Mouse (Mus musculus): Measurements from ENCODE around the gene St3gal4. TPM values are rescaled to one million over a fixed set of nuclear protein-coding genes. Genes with fewer than 3 reads are reported as not detected.

The St3gal4 gene
- polyA plus RNA-seq, 1 experiment from 2014 or later, result 11.8 TPM

DNA sequence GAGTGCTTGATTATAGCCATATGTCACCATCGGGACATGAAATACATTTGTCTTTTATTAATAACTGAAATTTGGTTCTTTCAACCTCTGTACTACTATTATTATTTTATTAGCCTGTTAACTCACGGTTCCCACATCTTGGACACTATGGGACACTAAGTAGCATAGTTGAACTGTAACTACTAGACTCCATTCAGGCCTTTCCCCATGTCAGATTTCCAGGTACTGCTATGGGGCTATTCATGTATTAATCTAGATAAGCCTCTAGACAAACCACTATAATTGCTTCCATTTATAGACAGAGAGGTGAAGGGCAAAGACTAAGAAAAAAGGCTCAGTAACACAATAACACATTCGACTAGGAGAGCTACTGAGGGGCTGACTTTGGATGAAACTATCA, 25.7 kb downstream of the St3gal4 start:
- H3K27me3 ChIP-seq (replicated peaks), result no peaks in the 10 kb centered on the region
- no peak overlapping the region for H3K4me2 ChIP-seq (replicated peaks)
- no peaks in the 10 kb centered on the region for H3K9me3 ChIP-seq
- 96% methylated on average over 3 of the region's 3 CpGs for WGBS
- no peaks in the 10 kb centered on the region for H3K36me3 ChIP-seq
- ATAC-seq (ENCODE audit: low FRiP score, low read depth), result no peak
- H3K27ac ChIP-seq, result no peak overlapping the region
- no peak overlapping the region for H3K4me3 ChIP-seq
- H3K9ac ChIP-seq, result no peak overlapping the region
- H3K4me1 ChIP-seq, result no peaks in the 10 kb centered on the region

DNA sequence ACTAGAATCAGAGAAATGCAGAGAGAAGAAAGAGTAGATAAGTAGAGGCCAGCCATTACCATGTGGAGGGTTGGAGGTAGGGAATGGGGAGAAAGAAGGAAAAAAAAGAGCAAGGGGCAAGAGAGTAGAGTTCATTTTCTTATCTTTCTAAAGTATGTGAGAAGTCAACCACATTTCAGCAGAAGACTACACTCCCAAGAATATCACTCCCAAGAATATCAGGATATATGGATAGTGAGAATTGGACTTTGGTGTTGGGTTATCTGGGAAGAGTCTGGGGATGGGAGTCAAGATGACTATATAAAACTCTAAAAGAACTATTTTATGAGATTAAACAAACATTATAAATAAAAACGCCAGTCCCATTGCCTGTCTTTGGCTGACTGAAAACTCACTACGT, 26.2 kb downstream of the St3gal4 start:
- ATAC-seq (ENCODE audit: low FRiP score, low read depth), result no peak
- Histone ChIP-seq H3K36me3 (no peaks in the 10 kb centered on the region), H3K27me3 (replicated peaks) (no peaks in the 10 kb centered on the region), H3K4me3 (no peak overlapping the region), H3K27ac (no peak overlapping the region), H3K4me2 (replicated peaks) (no peak overlapping the region), H3K4me1 (no peaks in the 10 kb centered on the region), H3K9ac (no peak overlapping the region), H3K9me3 (no peaks in the 10 kb centered on the region)
- WGBS, result 96% methylated on average over 2 of the region's 2 CpGs

DNA sequence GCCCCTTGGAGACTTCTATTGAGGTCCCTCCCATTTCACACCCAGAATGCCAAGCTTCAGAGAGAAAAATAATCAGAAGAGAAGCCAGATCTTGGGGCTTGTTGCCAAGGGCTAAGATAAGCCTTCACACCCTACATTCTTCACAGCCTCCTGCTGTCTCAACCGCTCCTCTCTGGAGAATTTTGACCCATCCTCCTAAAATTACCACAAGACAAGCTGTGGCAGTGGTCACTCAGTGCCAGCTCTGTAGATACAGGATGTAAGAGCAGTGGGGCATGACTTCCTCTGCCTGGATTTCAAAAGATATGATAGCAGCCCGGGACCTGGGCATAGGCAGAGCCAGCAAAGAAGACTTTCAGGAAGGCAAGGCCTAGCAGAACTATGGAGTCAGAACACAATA, 57.6 kb downstream of the St3gal4 start:
- H3K36me3 ChIP-seq, result no peaks in the 10 kb centered on the region
- no peaks in the 10 kb centered on the region for H3K4me1 ChIP-seq
- WGBS, result 83% methylated on average over 2 of the region's 2 CpGs
- no peak for ATAC-seq (ENCODE audit: low FRiP score, low read depth)
- H3K27ac ChIP-seq, result no peak overlapping the region
- H3K27me3 ChIP-seq (replicated peaks), result no peaks in the 10 kb centered on the region
- H3K4me2 ChIP-seq (replicated peaks), result no peak overlapping the region
- no peaks in the 10 kb centered on the region for H3K9me3 ChIP-seq
- no peak overlapping the region for H3K4me3 ChIP-seq
- H3K9ac ChIP-seq, result no peak overlapping the region

DNA sequence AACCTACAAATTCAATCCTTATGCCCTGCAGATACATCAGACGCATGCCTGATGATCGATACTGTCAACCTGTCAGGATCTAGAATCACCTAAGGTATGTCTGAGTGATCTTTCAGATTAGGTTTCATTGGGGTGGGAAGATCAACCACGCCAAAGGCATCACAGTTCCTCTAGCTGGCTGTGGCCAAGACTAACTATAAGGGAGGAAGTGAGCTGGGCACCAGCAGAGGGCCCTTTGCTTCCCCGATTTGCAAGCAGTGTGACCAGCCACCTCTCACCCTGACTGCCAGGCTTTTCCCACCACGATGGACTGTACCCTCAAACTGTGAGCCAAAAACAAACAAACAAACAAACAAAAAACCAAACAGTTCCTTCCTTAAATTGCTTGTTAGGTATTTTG, 59.2 kb downstream of the St3gal4 start:
- no peak overlapping the region for H3K4me2 ChIP-seq (replicated peaks)
- H3K27me3 ChIP-seq (replicated peaks), result no peaks in the 10 kb centered on the region
- WGBS, result 89% methylated on average over 5 of the region's 5 CpGs
- H3K9ac ChIP-seq, result no peak overlapping the region
- H3K36me3 ChIP-seq, result no peaks in the 10 kb centered on the region
- H3K4me1 ChIP-seq, result no peaks in the 10 kb centered on the region
- H3K27ac ChIP-seq, result no peak overlapping the region
- H3K4me3 ChIP-seq, result no peak overlapping the region
- H3K9me3 ChIP-seq, result no peaks in the 10 kb centered on the region
- no peak for ATAC-seq (ENCODE audit: low FRiP score, low read depth)

DNA sequence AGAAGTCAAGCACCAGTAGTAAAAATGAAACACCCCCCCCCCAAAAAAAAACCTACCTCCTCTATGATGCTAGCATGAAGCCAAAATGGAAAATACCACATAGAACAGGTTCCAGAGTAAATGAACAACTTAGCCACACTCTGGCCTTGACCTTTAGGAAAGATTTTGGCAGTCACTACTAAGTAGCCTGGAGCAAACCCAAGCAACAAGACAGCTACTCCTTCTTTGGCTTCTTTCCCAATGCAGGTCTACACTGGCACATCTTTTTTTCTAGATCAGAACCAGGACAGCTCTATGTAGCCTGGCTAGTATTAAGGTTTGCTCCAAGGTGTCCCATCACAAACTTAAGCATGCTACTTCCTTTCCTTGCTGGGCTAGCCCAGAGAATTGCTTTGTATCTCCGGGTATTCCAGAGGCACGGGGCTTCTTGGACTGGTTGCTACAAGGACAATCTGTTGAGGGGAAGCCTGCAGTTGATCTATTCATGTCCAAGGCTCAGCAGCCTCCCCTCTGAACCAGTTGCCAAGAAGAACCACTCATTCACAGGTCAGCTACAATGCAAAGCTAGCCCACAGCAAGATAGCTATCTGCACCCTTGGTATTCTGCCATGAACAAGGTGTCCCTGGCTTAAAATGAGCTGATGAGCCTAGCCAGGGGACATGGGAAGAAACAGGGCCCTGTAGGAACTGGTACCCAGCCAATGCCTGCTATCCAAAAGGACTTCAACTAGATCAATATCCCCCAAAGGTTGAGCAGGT, 60.3 kb downstream of the St3gal4 start:
- no peaks in the 10 kb centered on the region for H3K9me3 ChIP-seq
- ATAC-seq (ENCODE audit: low FRiP score, low read depth), result no peak
- H3K4me3 ChIP-seq, result no peak overlapping the region
- H3K4me1 ChIP-seq, result no peaks in the 10 kb centered on the region
- H3K27ac ChIP-seq, result no peak overlapping the region
- no peaks in the 10 kb centered on the region for H3K27me3 ChIP-seq (replicated peaks)
- WGBS, result 93% methylated on average over 2 of the region's 2 CpGs
- no peak overlapping the region for H3K4me2 ChIP-seq (replicated peaks)
- no peaks in the 10 kb centered on the region for H3K36me3 ChIP-seq
- H3K9ac ChIP-seq, result no peak overlapping the region

DNA sequence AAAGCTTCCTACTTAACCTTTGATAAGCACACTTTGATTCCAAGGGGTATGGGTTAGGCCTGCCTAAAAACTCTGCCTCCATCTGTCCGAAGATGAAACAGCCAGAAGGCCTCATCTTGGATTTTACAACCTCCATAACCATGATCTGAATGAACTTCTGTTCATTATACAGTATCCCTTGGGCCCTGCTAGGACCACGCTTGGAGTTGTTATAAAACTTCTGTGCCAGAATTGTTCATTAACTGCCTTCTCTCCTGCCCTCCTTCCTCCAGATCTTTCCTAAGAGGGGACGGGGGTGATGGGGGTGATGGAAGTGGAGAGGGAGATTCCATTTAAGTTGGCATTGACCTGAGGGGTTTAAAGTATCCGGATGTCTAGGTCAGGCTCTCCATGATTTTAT, 60.9 kb downstream of the St3gal4 start:
- H3K36me3 ChIP-seq, result peaks cover under 1% of the 10 kb centered on the region; the same call in 1 of the 2 replicates
- no peak for ATAC-seq (ENCODE audit: low FRiP score, low read depth)
- no peaks in the 10 kb centered on the region for H3K27me3 ChIP-seq (replicated peaks)
- no peak overlapping the region for H3K9ac ChIP-seq
- WGBS, result 92% methylated on average over 4 of the region's 4 CpGs
- H3K4me3 ChIP-seq, result no peak overlapping the region
- H3K9me3 ChIP-seq, result no peaks in the 10 kb centered on the region
- H3K4me1 ChIP-seq, result no peaks in the 10 kb centered on the region
- no peak overlapping the region for H3K27ac ChIP-seq
- H3K4me2 ChIP-seq (replicated peaks), result no peak overlapping the region

DNA sequence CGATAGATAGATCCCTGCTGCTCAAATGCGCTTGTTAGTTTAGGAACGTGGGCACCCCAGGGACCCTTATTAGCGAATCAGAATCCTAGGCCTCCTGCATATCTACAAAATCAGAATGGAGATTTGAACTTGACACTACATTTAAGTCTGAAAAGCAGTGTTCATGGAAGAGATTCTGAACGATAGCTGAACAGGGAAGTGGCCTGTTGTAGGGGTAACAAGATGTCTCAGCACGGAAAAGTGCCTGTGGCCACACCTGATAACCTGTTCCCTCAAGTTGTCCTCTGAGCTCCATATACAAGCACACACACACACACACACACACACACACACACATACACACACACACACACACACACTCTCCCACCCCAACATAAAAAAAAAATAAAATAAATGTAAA, 61.4 kb downstream of the St3gal4 start:
- H3K4me3 ChIP-seq, result no peak overlapping the region
- peaks cover 7% of the 10 kb centered on the region; the same call in 1 of the 2 replicates for H3K36me3 ChIP-seq
- 89% methylated on average over 6 of the region's 6 CpGs for WGBS
- H3K27ac ChIP-seq, result no peak overlapping the region
- H3K4me1 ChIP-seq, result no peaks in the 10 kb centered on the region
- H3K27me3 ChIP-seq (replicated peaks), result no peaks in the 10 kb centered on the region
- ATAC-seq (ENCODE audit: low FRiP score, low read depth), result no peak
- H3K4me2 ChIP-seq (replicated peaks), result no peak overlapping the region
- H3K9ac ChIP-seq, result no peak overlapping the region
- H3K9me3 ChIP-seq, result no peaks in the 10 kb centered on the region

DNA sequence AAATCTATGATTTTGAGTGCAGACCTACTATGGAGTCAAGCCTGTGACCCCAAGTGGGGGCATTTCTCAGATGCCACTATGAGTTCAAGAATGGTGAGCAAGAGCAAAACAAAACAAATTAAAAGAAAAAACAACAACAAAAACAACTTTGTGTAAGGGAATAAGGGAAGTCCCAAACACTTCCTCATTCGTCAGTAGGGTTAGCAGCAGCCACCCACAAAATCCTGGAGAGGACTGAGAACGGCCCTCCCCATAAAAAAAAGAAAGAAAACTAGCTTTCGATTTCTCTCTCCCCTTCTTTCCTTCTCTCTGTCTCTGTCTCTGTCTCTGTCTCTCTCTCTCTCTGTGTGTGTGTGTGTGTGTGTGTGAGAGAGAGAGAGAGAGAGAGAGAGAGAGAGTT, 62.5 kb downstream of the St3gal4 start:
- H3K9ac ChIP-seq, result no peak overlapping the region
- 91% methylated on average over 3 of the region's 3 CpGs for WGBS
- ATAC-seq (ENCODE audit: low FRiP score, low read depth), result no peak

DNA sequence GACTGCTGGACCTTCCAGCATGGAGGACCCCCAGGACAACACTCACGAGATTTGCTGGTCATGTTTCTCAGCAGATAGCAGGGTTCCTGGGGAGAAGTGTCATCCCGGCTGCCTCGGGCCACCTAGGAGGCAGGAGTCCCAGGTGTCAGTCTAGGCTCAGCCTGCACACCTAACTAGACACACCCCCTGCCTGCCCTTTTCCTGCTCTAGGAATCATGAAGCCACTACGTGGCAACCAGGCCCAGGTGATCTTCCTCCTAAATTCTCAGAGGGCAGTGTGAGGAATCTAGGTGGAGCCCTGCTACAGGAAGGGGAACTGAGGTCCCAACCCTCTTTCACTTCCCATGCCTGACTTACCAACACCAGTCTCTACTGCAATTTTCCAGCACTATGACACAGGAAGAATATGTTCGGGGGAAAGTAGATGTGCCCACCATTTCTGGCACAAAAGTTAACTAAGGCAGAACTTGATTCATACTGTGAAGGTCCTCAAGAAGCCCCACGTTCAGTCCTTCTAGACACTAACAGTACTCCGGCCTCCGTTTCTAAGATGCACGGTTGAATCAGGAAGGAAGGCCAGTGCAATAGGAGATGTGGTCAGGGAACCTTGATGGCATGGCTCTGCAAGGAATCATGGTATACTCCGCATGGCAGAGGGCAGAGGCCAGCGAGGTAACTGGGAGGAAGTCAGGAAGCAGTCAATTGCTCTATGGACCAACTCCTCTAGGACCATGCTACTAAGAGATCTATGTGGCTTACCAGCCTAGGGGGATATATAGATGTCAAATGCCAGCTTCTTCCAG, 63.3 kb downstream of the St3gal4 start:
- Histone ChIP-seq H3K9me3 (no peaks in the 10 kb centered on the region), H3K27ac (no peak overlapping the region), H3K27me3 (replicated peaks) (no peaks in the 10 kb centered on the region), H3K9ac (no peak overlapping the region), H3K4me2 (replicated peaks) (no peak overlapping the region), H3K4me1 (no peaks in the 10 kb centered on the region), H3K36me3 (peaks cover 8% of the 10 kb centered on the region; the same call in 1 of the 2 replicates), H3K4me3 (no peak overlapping the region)
- no peak for ATAC-seq (ENCODE audit: low FRiP score, low read depth)
- WGBS, result 88% methylated on average over 11 of the region's 11 CpGs

More for the DNA sequence above, 62.5 kb downstream of the St3gal4 start:
- Histone ChIP-seq H3K27ac (no peak overlapping the region), H3K36me3 (peaks cover 8% of the 10 kb centered on the region; the same call in 1 of the 2 replicates), H3K4me3 (no peak overlapping the region), H3K4me2 (replicated peaks) (no peak overlapping the region), H3K4me1 (no peaks in the 10 kb centered on the region), H3K9me3 (no peaks in the 10 kb centered on the region), H3K27me3 (replicated peaks) (no peaks in the 10 kb centered on the region)

DNA sequence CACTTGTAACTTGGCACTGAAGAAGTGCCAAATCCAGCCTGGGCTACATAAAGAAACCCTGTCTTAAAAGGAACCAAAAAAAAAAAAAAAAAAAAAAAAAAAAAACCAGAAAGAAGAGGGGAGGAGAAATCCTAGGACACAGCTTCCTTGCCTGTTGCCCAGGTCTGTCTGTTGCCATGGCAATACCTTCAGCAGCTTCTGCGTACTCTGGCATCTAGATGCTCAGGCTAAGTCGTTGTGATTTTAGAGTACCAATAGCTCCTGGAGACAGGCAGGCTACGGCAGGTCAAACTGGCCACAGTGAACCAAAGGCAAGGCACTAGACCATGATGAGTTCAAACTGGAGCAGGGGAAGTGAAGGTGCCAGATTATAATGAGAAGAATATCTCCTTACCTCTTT, 65.4 kb downstream of the St3gal4 start:
- Histone ChIP-seq H3K4me1 (no peaks in the 10 kb centered on the region), H3K4me3 (no peak overlapping the region), H3K36me3 (peaks cover 8% of the 10 kb centered on the region; the same call in 1 of the 2 replicates), H3K9me3 (no peaks in the 10 kb centered on the region), H3K9ac (no peak overlapping the region), H3K27me3 (replicated peaks) (no peaks in the 10 kb centered on the region), H3K27ac (no peak overlapping the region), H3K4me2 (replicated peaks) (no peak overlapping the region)
- no peak for ATAC-seq (ENCODE audit: low FRiP score, low read depth)
- 75% methylated on average over 3 of the region's 3 CpGs for WGBS

DNA sequence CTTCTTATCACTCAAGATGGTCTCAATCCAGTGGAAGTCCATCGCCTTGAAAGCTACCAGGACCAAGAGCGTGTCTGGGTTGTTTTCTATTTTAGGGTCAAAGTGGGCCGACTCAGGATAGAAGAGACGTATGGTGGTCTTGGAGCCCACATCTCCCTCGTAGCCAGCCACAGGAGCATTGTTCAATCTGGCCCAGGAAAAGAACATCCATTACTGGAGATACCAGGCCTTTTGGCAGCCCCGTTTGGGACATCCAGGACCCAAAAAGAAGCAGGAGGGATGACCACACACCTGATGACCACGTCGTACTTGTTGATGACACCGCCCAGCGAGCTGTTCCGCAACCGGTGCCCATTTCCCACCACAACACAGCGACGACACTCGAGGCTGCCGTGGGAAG, 66.0 kb downstream of the St3gal4 start:
- ATAC-seq (ENCODE audit: low FRiP score, low read depth), result no peak

DNA sequence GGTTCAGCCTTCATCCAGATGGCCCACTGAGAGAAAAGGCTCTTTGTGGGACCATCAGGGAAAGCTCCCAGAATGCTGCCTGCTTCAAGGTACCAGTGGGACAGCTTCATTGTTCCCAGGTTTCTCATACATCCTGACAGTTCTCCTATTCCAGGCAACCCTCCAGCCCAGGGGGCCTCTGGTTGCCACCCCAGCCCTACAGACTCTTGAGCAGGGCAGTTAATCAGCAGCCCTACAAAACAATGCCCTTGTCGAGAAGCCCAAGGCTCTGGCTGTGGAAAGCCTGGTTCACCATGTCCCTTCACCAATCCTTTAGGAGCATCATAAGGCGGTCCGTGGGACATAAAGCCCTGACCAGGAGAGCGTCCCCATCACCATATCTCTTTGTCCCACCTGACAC, 66.4 kb downstream of the St3gal4 start:
- Histone ChIP-seq H3K9me3 (no peaks in the 10 kb centered on the region), H3K4me1 (no peaks in the 10 kb centered on the region), H3K27ac (no peak overlapping the region), H3K4me3 (no peak overlapping the region), H3K36me3 (peaks cover 8% of the 10 kb centered on the region; the same call in 1 of the 2 replicates), H3K27me3 (replicated peaks) (no peaks in the 10 kb centered on the region), H3K4me2 (replicated peaks) (no peak overlapping the region), H3K9ac (no peak overlapping the region)
- ATAC-seq (ENCODE audit: low FRiP score, low read depth), result no peak
- 87% methylated on average over 4 of the region's 4 CpGs for WGBS

More for the DNA sequence above, 66.0 kb downstream of the St3gal4 start:
- Histone ChIP-seq H3K4me3 (no peak overlapping the region), H3K36me3 (peaks cover 8% of the 10 kb centered on the region; the same call in 1 of the 2 replicates), H3K9me3 (no peaks in the 10 kb centered on the region), H3K27me3 (replicated peaks) (no peaks in the 10 kb centered on the region), H3K27ac (no peak overlapping the region), H3K4me1 (no peaks in the 10 kb centered on the region), H3K9ac (no peak overlapping the region), H3K4me2 (replicated peaks) (no peak overlapping the region)
- WGBS, result 94% methylated on average over 16 of the region's 16 CpGs
